Mouse (Mus musculus) kidney, adult 18-20 months (tissue): ENCODE results near the gene Ubl4b.
A peak's percentile ranks its signal among the peaks of the same experiment; 100 is the strongest.

Experiments used
- DNase-seq: peaks from one replicate; pipeline ENCODE4 v3.0.0; 2021

The Ubl4b gene

GRCm38 (mm10) chr3:107554842-107555241 is at the start of gene Ubl4b:
Gene Ubl4b (minus strand): TSS chr3:107555073.
- DNase-seq = no peak

DNA sequence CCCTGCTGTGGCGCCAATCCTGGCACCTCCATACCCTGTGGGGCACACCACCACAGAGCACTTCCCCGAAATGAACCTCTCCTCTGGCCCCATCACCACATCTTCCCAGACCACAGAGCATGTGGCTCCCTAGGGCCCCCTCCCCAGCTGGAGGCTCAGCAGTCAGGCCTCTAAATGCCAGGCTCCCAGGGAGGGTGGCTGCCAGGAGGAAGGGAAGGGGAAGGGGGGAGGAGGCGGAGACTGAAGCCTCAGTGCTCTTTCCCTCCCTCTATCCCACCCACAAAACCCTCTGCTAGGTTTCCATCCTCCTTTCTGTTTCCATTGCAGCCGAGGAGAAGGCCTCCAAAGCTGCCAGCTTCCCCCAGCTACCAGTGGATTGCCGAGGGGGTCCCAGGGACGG is 45.3 kb upstream of the Ubl4b start:
- no peak for DNase-seq

GRCm38 (mm10) chr3:107597586-107598389 is 42.9 kb upstream of the Ubl4b start:
- DNase-seq = no peak

DNA sequence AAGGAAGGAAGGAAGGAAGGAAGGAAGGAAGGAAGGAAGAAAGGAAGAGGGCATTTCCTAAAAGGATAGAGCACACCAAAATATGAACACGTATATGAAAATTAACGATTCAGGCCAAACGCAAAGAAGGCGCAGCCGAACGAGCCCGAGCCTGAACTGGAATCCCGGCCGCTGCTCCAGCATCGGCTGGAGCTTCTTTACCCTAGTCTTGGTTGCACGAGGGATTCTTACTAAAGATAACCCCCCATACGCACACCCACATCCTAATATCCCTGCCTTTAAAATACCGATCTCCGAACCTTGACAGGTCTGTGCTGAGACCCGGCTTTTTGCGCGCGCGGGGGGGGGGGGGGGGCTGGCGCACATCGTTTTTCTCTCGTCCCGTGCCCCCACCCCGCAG is 42.3 kb upstream of the Ubl4b start:
- no peak for DNase-seq

DNA sequence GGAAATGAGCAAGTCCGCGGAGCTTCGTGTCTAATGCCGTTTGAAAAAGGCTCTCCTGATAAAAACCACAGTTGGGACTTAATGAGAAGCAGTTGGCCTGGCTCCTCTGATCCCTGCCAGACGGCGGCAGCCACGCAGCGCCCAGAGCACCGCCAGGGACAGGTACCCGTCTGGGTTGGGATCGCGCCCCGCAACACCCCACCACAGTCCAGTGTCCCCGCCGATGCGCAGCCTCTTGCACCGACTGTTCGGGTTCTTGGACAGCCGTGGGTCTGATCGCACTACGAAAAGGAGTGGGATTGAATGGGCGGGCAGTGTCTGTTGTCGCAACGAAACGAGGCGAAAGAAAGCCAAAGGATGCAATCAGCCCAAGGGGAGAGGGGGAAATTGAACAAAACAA is 41.7 kb upstream of the Ubl4b start:
- peak; percentile 55 for DNase-seq

DNA sequence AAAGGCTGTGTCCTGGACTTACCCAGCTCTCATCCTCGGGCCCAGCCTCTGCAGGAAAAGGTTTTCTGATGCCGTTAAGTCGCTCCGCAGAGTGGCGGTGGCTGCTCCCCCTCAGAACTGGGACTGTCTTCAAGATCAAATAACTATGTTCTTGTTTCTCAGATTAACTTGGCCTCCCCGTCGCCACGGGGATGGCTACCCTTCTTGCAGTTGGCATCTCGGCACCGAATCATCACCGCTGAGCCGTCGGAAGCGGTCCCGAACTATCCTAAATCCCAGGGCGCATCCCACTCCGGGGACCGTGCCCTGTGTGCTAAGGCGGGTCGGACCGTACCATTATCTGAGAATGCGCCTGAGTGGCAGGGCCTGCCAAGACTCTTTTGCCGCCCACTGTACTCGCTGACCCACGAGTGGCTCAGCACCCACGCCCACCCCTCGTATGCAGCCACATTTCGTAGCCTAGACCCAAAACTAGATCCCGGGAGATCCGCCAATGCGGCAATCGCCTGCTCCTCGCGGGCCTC is 41.1 kb upstream of the Ubl4b start:
- no peak for DNase-seq

- no peak for DNase-seq
Measured at GRCm38 (mm10) chr3:107595264-107595937, 40.5 kb upstream of the Ubl4b start.

DNA sequence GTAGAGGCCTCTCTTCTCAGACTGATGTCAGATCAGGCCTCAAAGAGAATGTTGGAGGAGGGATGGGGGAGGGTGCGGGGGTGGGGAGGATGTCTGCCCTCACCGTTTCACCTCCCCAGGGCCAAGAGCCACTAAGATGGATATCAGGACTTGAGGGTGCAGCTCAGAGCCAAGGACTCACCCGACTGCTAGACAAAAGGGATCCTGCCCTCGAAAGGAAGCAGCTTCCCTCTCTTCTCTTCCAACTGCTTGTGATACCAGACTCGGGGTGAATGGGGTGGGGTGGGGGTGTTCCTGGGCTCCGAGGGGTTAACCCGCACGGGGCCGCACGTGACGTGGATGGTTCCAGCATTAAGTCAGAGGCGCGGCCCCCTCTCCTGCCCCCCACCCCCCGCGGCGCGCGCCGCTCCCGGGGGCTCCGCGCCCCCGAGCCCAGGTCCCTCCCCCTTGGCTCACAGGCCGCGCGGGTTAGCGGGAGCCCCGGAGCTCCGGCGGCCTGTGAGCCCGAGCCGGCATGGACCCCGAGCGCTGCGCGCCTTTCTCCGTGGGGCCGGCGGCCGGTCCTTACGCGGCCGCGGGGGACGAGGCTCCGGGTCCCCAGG is 39.9 kb upstream of the Ubl4b start, which contains the start of gene Alx3:
Gene Alx3, plus strand, starts transcription at position 370 of the 602 bp plus-strand sequence.
- no peak for DNase-seq

- DNase-seq = no peak
Measured at GRCm38 (mm10) chr3:107593632-107594031, 38.8 kb upstream of the Ubl4b start.

DNA sequence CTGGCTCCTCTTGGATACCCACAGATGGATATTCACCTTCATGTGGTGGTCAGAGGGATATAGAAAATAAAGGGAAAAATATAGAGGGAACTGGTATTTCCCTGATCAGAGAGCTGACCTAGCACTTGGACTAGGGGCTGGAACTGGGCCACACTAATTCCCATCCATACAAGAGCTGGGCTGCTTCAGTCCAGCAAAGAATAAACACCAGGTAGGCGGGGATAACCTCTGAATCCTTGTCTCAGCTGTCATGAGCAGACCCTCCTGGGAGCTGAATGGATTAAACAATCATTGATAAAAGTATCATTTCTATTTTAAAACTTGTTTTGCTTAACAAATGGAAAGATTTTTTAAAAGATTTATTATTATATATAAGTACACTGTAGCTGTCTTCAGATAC is 36.7 kb upstream of the Ubl4b start:
- no peak for DNase-seq

DNA sequence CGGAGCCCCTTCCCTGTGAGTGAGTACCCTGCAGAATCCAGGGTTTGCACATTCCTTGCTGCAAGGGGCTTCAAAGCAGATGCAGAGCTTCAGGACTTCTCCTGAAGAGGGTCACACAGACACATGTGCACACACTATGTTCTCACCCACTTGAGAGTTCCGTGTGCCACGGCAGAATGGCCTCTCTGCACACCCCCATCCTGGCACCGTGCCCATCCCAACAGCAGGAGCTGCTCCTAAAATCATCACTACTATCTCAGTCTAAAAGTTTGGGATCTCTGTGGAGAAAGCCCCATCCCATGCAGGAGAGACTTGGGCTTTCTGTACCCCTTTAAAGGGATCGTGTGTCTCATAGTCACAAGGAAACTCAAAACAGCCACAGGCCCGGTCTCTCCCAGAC is 31.6 kb upstream of the Ubl4b start:
- no peak for DNase-seq

DNA sequence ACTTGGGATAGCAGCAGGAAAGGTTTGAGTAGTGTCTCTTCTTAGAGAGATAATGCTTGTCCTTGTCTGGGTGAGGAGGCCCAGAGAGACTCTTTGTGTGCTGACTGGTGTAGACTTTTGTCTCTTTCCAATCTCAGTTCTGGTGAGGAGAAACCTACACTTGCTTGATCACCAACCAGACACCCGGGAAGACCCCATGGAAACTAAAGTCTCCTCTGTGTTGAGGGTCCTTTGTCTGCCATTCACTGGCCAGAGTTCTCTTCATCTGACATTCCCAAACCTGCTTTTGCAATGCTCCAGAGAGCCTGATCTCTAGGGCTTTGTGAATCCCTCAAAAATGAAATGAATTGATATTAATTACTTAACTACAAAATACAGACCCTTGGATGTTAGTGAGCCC is 29.0 kb upstream of the Ubl4b start:
- no peak for DNase-seq

GRCm38 (mm10) chr3:107582875-107583767 is 28.2 kb upstream of the Ubl4b start:
- peak; percentile 23 for DNase-seq

DNA sequence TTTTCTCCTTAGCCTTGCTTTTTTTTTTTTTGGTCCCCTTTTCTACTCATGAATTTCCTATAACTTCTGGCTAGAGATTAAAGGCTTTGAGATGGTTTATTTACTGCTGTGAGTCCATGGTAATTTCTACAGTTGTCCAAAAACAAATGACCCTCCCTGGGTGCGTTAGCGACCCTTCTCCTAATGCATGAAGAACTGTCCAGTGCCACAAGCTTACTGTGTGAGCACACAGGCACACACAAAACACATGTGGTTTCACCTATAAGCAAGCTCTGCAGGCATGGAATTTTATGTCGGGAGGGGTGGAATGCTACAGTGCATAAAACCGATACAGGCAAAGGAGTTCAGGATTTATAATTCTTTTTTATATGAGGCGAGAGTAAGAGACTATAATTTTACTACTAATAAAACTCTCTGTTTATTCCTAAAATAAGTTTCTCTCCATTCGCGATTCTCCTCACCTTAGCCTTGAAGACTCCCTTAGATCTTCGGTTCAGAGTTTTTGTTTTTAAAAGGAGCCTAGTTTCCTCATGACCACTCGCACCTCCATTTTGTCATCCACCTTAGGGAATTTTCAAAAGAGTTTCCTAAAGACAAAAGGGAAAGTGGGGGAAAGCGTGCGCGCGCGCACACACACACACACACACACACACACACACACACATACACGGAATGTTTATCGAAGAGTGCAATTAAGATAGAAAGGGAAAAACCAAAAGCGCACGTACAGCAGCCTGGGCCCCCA is 27.4 kb upstream of the Ubl4b start:
- DNase-seq = no peak

GRCm38 (mm10) chr3:107581103-107582010 is 26.5 kb upstream of the Ubl4b start:
- no peak for DNase-seq

- DNase-seq = peak; percentile 59
Measured at GRCm38 (mm10) chr3:107579466-107579865, 24.6 kb upstream of the Ubl4b start.

GRCm38 (mm10) chr3:107577810-107578390 is 23.0 kb upstream of the Ubl4b start:
- DNase-seq = no peak

DNA sequence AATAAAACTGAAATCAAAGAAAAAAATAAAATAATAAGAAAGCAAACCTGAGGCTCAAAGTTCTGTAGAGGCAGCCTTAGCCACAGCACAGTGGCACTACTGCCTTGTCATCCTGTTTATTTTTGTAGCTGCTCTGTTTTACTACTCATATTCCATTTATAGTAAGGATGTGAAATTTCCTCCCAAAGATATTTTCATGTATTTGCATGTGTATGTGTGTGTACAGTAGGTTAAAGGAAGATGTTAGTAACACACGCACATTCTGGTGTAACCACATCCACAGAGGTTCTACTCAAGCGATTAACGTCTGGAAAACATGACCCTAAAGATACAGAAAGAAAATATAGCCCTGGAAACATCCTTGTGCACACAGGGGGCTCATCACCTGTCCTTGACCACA is 21.9 kb upstream of the Ubl4b start:
- DNase-seq = no peak

- no peak for DNase-seq
Measured at GRCm38 (mm10) chr3:107571205-107571604, 16.3 kb upstream of the Ubl4b start.

DNA sequence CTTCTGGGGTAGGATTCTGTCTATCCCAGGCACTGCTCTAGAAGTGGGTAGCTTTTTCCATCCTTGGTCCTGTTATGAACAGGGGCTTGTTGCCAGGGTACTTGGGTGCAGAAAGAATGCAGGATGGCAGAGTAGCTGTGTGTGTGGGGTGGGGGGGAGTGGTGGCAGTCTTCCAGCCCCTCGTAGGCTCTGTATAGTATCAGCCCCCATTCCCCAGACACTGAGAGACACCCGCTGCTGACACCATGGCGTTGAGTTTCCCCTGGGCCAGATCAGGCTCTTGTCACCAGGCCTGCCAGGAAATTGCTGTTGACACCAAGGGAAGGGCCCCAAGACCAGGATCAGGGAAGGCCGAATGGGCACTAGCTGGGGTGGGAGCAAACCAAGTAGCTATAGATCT is 13.8 kb upstream of the Ubl4b start:
- DNase-seq = no peak
